Mouse (Mus musculus): ENCODE results near the gene Ftl1-ps1. TPM values are rescaled to one million over a fixed set of nuclear protein-coding genes. Genes with fewer than 3 reads are reported as not detected.

Ftl1-ps1 gene
- polyA plus RNA-seq, 1 experiment: not detected

DNA sequence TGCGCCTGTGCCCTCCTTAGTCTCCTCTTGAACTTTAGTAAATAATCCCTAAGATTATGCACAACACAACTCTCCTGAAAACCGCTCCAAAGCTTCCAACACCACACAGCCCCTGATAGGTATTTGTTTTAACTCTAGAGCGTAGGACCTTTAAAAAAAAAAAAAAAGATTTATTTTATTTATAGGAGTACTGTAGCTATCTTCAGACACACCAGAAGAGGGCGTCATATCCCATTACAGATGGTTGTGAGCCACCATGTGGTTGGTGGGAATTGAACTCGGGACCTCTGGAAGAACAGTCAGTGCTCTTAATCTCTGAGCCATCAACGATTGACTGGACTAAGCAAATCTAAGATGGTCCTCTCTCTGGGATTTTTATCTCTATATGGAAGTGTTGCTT, 9.8 kb upstream of the Ftl1-ps1 start:
- WGBS: 71% methylated on average over 6 of the region's 6 CpGs
- Histone ChIP-seq H3K4me1 (ENCODE audit: control insufficient read depth, insufficient read depth, low read length) (no peaks in the 10 kb centered on the region), H3K27ac (ENCODE audit: insufficient read depth, low read depth, low read length) (no peak overlapping the region), H3K4me3 (ENCODE audit: insufficient read depth, low read depth, low read length) (no peak overlapping the region)
- no peak for TF ChIP-seq POLR2A (IDR thresholded peaks at IDR 0.05; ENCODE audit: insufficient read depth, low read depth, low read length)
- TF ChIP-seq CTCF (IDR thresholded peaks at IDR 0.05; ENCODE audit: insufficient read depth, low read depth, low read length): no peak

DNA sequence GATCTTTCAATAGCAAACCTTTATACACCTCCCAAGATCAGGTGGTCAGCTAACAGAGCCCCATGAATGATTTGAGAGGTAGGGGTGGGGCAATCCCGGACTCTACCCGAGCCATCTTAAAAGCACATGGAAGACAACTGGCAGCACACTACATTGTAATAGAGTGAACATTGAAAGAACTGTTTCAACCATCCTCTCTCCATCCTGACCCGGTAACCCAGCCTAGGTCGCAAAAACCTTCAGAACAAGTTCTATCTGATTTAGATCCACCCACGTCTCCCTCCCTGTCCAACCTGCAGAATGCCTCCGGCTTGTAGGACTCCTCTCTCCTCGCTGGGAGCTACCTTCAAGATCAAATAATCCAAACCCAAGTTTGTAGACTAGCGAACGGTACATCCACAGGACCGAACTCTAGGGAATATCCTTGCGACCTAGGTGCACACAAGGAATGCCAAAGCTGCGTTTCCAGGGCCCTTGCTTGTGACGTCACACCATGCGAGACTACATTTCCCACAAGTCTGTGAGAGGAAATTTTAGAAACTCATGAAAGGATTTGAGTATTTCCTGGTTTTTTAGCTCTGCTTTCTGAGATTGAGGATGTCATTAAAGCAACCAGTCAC, 9.0 kb upstream of the Ftl1-ps1 start, which contains the start of gene Zfp72:
TSS of gene Zfp72 (minus strand) at position 466 of the 620 bp plus-strand sequence.
- Histone ChIP-seq H3K4me1 (ENCODE audit: control insufficient read depth, insufficient read depth, low read length) (no peaks in the 10 kb centered on the region), H3K4me3 (ENCODE audit: insufficient read depth, low read depth, low read length) (peak within 1 kb of the TSS; percentile 66), H3K27ac (ENCODE audit: insufficient read depth, low read depth, low read length) (peak within 1 kb of the TSS; percentile 13; the same call in 1 of the 2 replicates)
- 6% methylated on average over 14 of the region's 14 CpGs for WGBS
- TF ChIP-seq POLR2A (IDR thresholded peaks at IDR 0.05; ENCODE audit: insufficient read depth, low read depth, low read length) (no peak), CTCF (IDR thresholded peaks at IDR 0.05; ENCODE audit: insufficient read depth, low read depth, low read length) (no peak)

DNA sequence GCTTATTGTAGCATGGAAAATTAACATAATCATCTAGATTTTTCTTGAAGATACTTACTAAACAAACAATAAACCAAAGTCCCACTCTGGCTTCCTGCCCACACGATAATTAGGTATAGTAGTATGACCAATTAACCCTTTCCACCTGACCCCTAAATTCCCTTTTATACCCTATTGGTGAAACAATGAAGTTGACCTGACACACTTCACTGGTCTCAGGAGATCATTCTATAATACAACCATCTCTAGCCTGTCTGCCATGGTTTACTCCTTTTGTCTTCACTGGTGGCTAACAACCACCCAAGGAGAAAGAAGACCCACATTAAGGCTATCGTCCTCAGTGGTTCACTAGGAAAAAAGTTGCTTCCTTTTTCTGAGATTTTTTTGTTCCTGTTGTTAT, 8.3 kb upstream of the Ftl1-ps1 start:
- Histone ChIP-seq H3K4me1 (ENCODE audit: control insufficient read depth, insufficient read depth, low read length) (no peaks in the 10 kb centered on the region), H3K27ac (ENCODE audit: insufficient read depth, low read depth, low read length) (no peak overlapping the region), H3K4me3 (ENCODE audit: insufficient read depth, low read depth, low read length) (no peak overlapping the region)
- WGBS: 72% methylated on average over 2 of the region's 2 CpGs
- TF ChIP-seq CTCF (IDR thresholded peaks at IDR 0.05; ENCODE audit: insufficient read depth, low read depth, low read length) (no peak), POLR2A (IDR thresholded peaks at IDR 0.05; ENCODE audit: insufficient read depth, low read depth, low read length) (no peak)

DNA sequence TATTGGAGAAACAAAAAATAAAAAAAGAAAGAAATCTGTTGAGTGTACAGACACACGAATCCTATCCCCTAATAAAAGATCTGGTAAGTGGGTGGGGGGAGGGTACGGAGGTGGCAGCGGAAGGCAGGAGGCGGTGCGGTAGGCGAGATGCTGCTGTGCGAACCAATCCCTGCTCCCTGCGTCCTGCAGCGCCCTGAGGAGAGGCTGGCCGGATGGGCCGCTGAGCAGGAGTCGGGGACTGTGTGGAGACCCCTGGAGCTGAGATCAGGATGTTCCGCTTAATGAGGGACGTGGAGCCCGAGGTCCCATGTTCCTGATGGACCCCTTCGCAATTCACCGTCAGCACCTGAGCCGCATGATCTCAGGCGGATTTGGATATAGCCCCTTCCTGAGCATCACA, 40.4 kb downstream of the Ftl1-ps1 start:
- TF ChIP-seq CTCF (IDR thresholded peaks at IDR 0.05; ENCODE audit: insufficient read depth, low read depth, low read length): no peak
- no peak for TF ChIP-seq POLR2A (IDR thresholded peaks at IDR 0.05; ENCODE audit: insufficient read depth, low read depth, low read length)
- Histone ChIP-seq H3K4me1 (ENCODE audit: control insufficient read depth, insufficient read depth, low read length) (no peaks in the 10 kb centered on the region), H3K4me3 (ENCODE audit: insufficient read depth, low read depth, low read length) (no peak overlapping the region), H3K27ac (ENCODE audit: insufficient read depth, low read depth, low read length) (no peak overlapping the region)
- WGBS: 42% methylated on average over 19 of the region's 19 CpGs

Other genes with a start within 250 kb of the Ftl1-ps1 start
- not detected in 2 replicates for gene Exoc3, start 191.0 kb upstream of the Ftl1-ps1 start, polyA plus RNA-seq (2012; ENCODE audit: insufficient read depth, insufficient read length, low replicate concordance, missing spikeins)
- gene Ahrr, start 107.4 kb upstream of the Ftl1-ps1 start, polyA plus RNA-seq (2012; ENCODE audit: insufficient read depth, insufficient read length, low replicate concordance, missing spikeins): not detected in 2 replicates
- 339 TPM in 1 of 2 replicates, not detected in the other for gene Pdcd6, start 82.1 kb upstream of the Ftl1-ps1 start, polyA plus RNA-seq (2012; ENCODE audit: insufficient read depth, insufficient read length, low replicate concordance, missing spikeins)
- gene Sdha, start 49.4 kb upstream of the Ftl1-ps1 start, polyA plus RNA-seq (2012; ENCODE audit: insufficient read depth, insufficient read length, low replicate concordance, missing spikeins): 516 TPM in 1 of 2 replicates, not detected in the other
- not detected in 2 replicates for gene Ccdc127, start 49.4 kb upstream of the Ftl1-ps1 start, polyA plus RNA-seq (2012; ENCODE audit: insufficient read depth, insufficient read length, low replicate concordance, missing spikeins)
- not detected in 2 replicates for gene Lrrc14b, start 35.7 kb upstream of the Ftl1-ps1 start, polyA plus RNA-seq (2012; ENCODE audit: insufficient read depth, insufficient read length, low replicate concordance, missing spikeins)
- gene Zfp72, start 8.9 kb upstream of the Ftl1-ps1 start, polyA plus RNA-seq (2012; ENCODE audit: insufficient read depth, insufficient read length, low replicate concordance, missing spikeins): not detected in 2 replicates
- gene Zfp825, start 94.3 kb downstream of the Ftl1-ps1 start, polyA plus RNA-seq (2012; ENCODE audit: insufficient read depth, insufficient read length, low replicate concordance, missing spikeins): not detected in 2 replicates
- not detected in 2 replicates for gene Erap1, start 239.9 kb downstream of the Ftl1-ps1 start, polyA plus RNA-seq (2012; ENCODE audit: insufficient read depth, insufficient read length, low replicate concordance, missing spikeins)